18 mouse cellular contexts compared by ENCODE assay signal in genomic region chr6:54202311-54203020, GRCm38 (mm10).
A peak's percentile ranks its signal among the peaks of the same experiment; 100 is the strongest.
DNase-seq lines count a peak whose midpoint lies in the region; ATAC-seq and TF ChIP-seq lines count a peak whose summit lies in the region.
"Had no signal": no experiment of that assay in that cellular context is flagged by ENCODE, and none has a peak within 500 bp of the region (broad histone marks: within the 10 kb centered on the region; RNA-seq: fewer than 3 reads in every experiment).

No protein-coding gene starts in this region.

- TF ChIP-seq EP300 in liver, embryonic 14.5 days (IDR thresholded peaks at IDR 0.05; ENCODE audit: low read depth): no peak

- ATAC-seq in forebrain, embryonic 14.5 days: no peak
- ATAC-seq in intestine, embryonic 15.5 days: peak; percentile 59
- ATAC-seq in kidney, embryonic 16.5 days (ENCODE audit: low FRiP score, low TSS enrichment): peak; percentile 76
- ATAC-seq in liver, embryonic 14.5 days (ENCODE audit: insufficient read depth): peak; percentile 62; the same call in 1 of the 2 replicates
- ATAC-seq: activated CD4-positive, CD25-positive, alpha-beta regulatory T cell, adult 4 months had no signal

- H3K36me3 ChIP-seq in forebrain, embryonic 10.5 days (replicated peaks): no peaks in the 10 kb centered on the region
- H3K36me3 ChIP-seq in forebrain, embryonic 14.5 days (ENCODE audit: control insufficient read depth, insufficient read depth, low read length): no peaks in the 10 kb centered on the region
- no peaks in the 10 kb centered on the region for H3K36me3 ChIP-seq in intestine, embryonic 15.5 days
- H3K36me3 ChIP-seq in kidney, embryonic 16.5 days (ENCODE audit: insufficient read depth, low read length): no peaks in the 10 kb centered on the region
- H3K36me3 ChIP-seq in liver, embryonic 14.5 days (replicated peaks; ENCODE audit: control insufficient read depth, insufficient read depth, low read depth): no peaks in the 10 kb centered on the region
- no peaks in the 10 kb centered on the region for H3K36me3 ChIP-seq in limb, embryonic 10.5 days
- H3K36me3 ChIP-seq: embryonic facial prominence, embryonic 12.5 days; forebrain, embryonic 12.5 days; heart, embryonic 15.5 days; hindbrain, embryonic 15.5 days had no signal

- no peak overlapping the region for H3K4me3 ChIP-seq in forebrain, embryonic 10.5 days
- H3K4me3 ChIP-seq in forebrain, embryonic 14.5 days (ENCODE audit: low read depth, low read length): no peak overlapping the region
- H3K4me3 ChIP-seq in intestine, embryonic 15.5 days (replicated peaks): no peak overlapping the region
- H3K4me3 ChIP-seq in kidney, embryonic 16.5 days (ENCODE audit: low read length): no peak overlapping the region
- no peak overlapping the region for H3K4me3 ChIP-seq in liver, embryonic 14.5 days (ENCODE audit: insufficient read depth in 1 of 2, low read depth in 2 of 2, low read length in 2 of 2)
- no peak overlapping the region for H3K4me3 ChIP-seq in limb, embryonic 10.5 days
- H3K4me3 ChIP-seq: embryonic facial prominence, embryonic 12.5 days; forebrain, embryonic 12.5 days; heart, embryonic 15.5 days; hindbrain, embryonic 15.5 days had no signal

- H3K9me3 ChIP-seq in forebrain, embryonic 10.5 days: no peaks in the 10 kb centered on the region
- no peaks in the 10 kb centered on the region for H3K9me3 ChIP-seq in forebrain, embryonic 14.5 days (replicated peaks; ENCODE audit: control insufficient read depth, low read length)
- no peaks in the 10 kb centered on the region for H3K9me3 ChIP-seq in intestine, embryonic 15.5 days
- H3K9me3 ChIP-seq in kidney, embryonic 16.5 days (ENCODE audit: low read length): no peaks in the 10 kb centered on the region
- H3K9me3 ChIP-seq in liver, embryonic 14.5 days (ENCODE audit: control insufficient read depth, low read length): no peaks in the 10 kb centered on the region
- no peaks in the 10 kb centered on the region for H3K9me3 ChIP-seq in limb, embryonic 10.5 days (replicated peaks)
- H3K9me3 ChIP-seq: embryonic facial prominence, embryonic 12.5 days; forebrain, embryonic 12.5 days; heart, embryonic 15.5 days; hindbrain, embryonic 15.5 days had no signal

- no peak for TF ChIP-seq CTCF in liver, embryonic 14.5 days (IDR thresholded peaks at IDR 0.05; ENCODE audit: low read depth)

- H3K9ac ChIP-seq in forebrain, embryonic 14.5 days (ENCODE audit: low read length): no peak overlapping the region
- H3K9ac ChIP-seq in intestine, embryonic 15.5 days: no peak overlapping the region
- no peak overlapping the region for H3K9ac ChIP-seq in kidney, embryonic 16.5 days (replicated peaks; ENCODE audit: low read length)
- H3K9ac ChIP-seq in liver, embryonic 14.5 days (replicated peaks): no peak overlapping the region
- H3K9ac ChIP-seq: embryonic facial prominence, embryonic 12.5 days; forebrain, embryonic 12.5 days; heart, embryonic 15.5 days; hindbrain, embryonic 15.5 days had no signal

- H3K27ac ChIP-seq in forebrain, embryonic 10.5 days: 0 out of 2 replicates have a peak overlapping the region, but pooled peaks have one; percentile 35
- no peak overlapping the region for H3K27ac ChIP-seq in forebrain, embryonic 14.5 days (ENCODE audit: low read depth, low read length)
- peak overlapping the region; percentile 49; the same call in 1 of the 2 replicates for H3K27ac ChIP-seq in intestine, embryonic 15.5 days
- peak overlapping the region; percentile 52; the same call in 1 of the 2 replicates for H3K27ac ChIP-seq in kidney, embryonic 16.5 days (ENCODE audit: low read length)
- no peak overlapping the region for H3K27ac ChIP-seq in liver, embryonic 14.5 days
- no peak overlapping the region for H3K27ac ChIP-seq in limb, embryonic 10.5 days
- H3K27ac ChIP-seq: embryonic facial prominence, embryonic 12.5 days; forebrain, embryonic 12.5 days; heart, embryonic 15.5 days; hindbrain, embryonic 15.5 days had no signal

- WGBS in forebrain, embryonic 10.5 days: 85% methylated on average over 7 of the region's 7 CpGs
- whole genome bisulfite sequencing in forebrain, embryonic 14.5 days: 90% methylated on average over 7 of the region's 7 CpGs
- WGBS in intestine, embryonic 15.5 days: 58% methylated on average over 7 of the region's 7 CpGs
- WGBS in kidney, embryonic 16.5 days: 54% methylated on average over 7 of the region's 7 CpGs
- 44% methylated on average over 7 of the region's 7 CpGs for WGBS in liver, embryonic 14.5 days (ENCODE audit: insufficient replicate concordance)
- 82% methylated on average over 7 of the region's 7 CpGs for WGBS in limb, embryonic 10.5 days

- peaks cover 15% of the 10 kb centered on the region for H3K27me3 ChIP-seq in forebrain, embryonic 10.5 days (ENCODE audit: poor library complexity, severe bottlenecking)
- no peaks in the 10 kb centered on the region for H3K27me3 ChIP-seq in forebrain, embryonic 14.5 days (replicated peaks; ENCODE audit: control insufficient read depth, insufficient read depth, low read length)
- no peaks in the 10 kb centered on the region for H3K27me3 ChIP-seq in intestine, embryonic 15.5 days (replicated peaks)
- H3K27me3 ChIP-seq in kidney, embryonic 16.5 days (ENCODE audit: insufficient read depth, low read length): no peaks in the 10 kb centered on the region
- H3K27me3 ChIP-seq in liver, embryonic 14.5 days (ENCODE audit: control insufficient read depth, insufficient read depth, low read length): no peaks in the 10 kb centered on the region
- H3K27me3 ChIP-seq in limb, embryonic 10.5 days (ENCODE audit: low read depth, poor library complexity, severe bottlenecking): no peaks in the 10 kb centered on the region
- H3K27me3 ChIP-seq: embryonic facial prominence, embryonic 12.5 days; forebrain, embryonic 12.5 days; heart, embryonic 15.5 days; hindbrain, embryonic 15.5 days had no signal

- no peak for DNase-seq in forebrain, embryonic 10.5 days (ENCODE audit: extremely low spot score, low spot score)
- no peak for DNase-seq in forebrain, embryonic 14.5 days (ENCODE audit: low spot score)
- peak in 2 of 3 experiments; percentile 15 to 24 for DNase-seq in liver, embryonic 14.5 days (ENCODE audit: low read depth in 3 of 3, low spot score in 3 of 3)
- DNase-seq in layer of hippocampus, postnatal 36 days: no peak
- no peak for DNase-seq in limb, embryonic 10.5 days (ENCODE audit: low spot score)
- DNase-seq in retina, postnatal 1 day: no peak
- DNase-seq: cerebellum, postnatal 14 days; gastrocnemius, postnatal 10 days; lung, postnatal 14 days; right cerebral cortex, postnatal 14 days; thymus, postnatal 36 days had no signal

- no peak overlapping the region for H3K4me2 ChIP-seq in forebrain, embryonic 14.5 days (ENCODE audit: low read length)
- no peak overlapping the region for H3K4me2 ChIP-seq in intestine, embryonic 15.5 days (replicated peaks)
- H3K4me2 ChIP-seq in kidney, embryonic 16.5 days (replicated peaks; ENCODE audit: low read depth, low read length): no peak overlapping the region
- no peak overlapping the region for H3K4me2 ChIP-seq in liver, embryonic 14.5 days (ENCODE audit: low read depth)
- H3K4me2 ChIP-seq: embryonic facial prominence, embryonic 12.5 days; forebrain, embryonic 12.5 days; heart, embryonic 15.5 days; hindbrain, embryonic 15.5 days had no signal

- H3K4me1 ChIP-seq in forebrain, embryonic 10.5 days: peaks cover 51% of the 10 kb centered on the region
- no peaks in the 10 kb centered on the region; the same call in 1 of the 2 replicates for H3K4me1 ChIP-seq in forebrain, embryonic 14.5 days (ENCODE audit: control insufficient read depth, insufficient read depth, low read length)
- H3K4me1 ChIP-seq in intestine, embryonic 15.5 days (replicated peaks): 0 out of 2 replicates have a peak, but pooled peaks cover 8% of the 10 kb centered on the region
- H3K4me1 ChIP-seq in kidney, embryonic 16.5 days (ENCODE audit: insufficient read depth, low read length): peaks cover 18% of the 10 kb centered on the region
- H3K4me1 ChIP-seq in liver, embryonic 14.5 days (replicated peaks; ENCODE audit: control insufficient read depth in 2 of 2, insufficient read depth in 2 of 2, low read length in 1 of 2): peaks cover 0 to 18% of the 10 kb centered on the region in 2 experiments; a peak in 2 of 4 replicates
- peaks cover 11% of the 10 kb centered on the region for H3K4me1 ChIP-seq in limb, embryonic 10.5 days
- H3K4me1 ChIP-seq: embryonic facial prominence, embryonic 12.5 days had no signal

Comparison
In these comparisons a context has a peak if more than half of its experiments do, and no peak if none do; other contexts are left out.
1. H3K27ac ChIP-seq: peak in forebrain, embryonic 10.5 days (single experiment), intestine, embryonic 15.5 days (single experiment) and kidney, embryonic 16.5 days (single experiment); none in forebrain, embryonic 14.5 days (single experiment), liver, embryonic 14.5 days (single experiment) and limb, embryonic 10.5 days (single experiment).
2. DNase-seq: peak in liver, embryonic 14.5 days (2 of 3); none in forebrain, embryonic 10.5 days (single experiment), forebrain, embryonic 14.5 days (single experiment), layer of hippocampus, postnatal 36 days (0 of 2), limb, embryonic 10.5 days (single experiment) and retina, postnatal 1 day (single experiment).